Mouse (Mus musculus) heart, adult 18-20 months (tissue): ENCODE results near the gene Fndc3b. TPM values are rescaled to one million over a fixed set of nuclear protein-coding genes. Genes with fewer than 3 reads are reported as not detected.

ENCODE experiments used
- DNase-seq, 2 experiments: peaks; one replicate each; pipeline ENCODE4 v3.0.0; 2021 to 2022; ENCODE audit warnings: mixed read lengths in 1 of 2
- total RNA-seq, 2 experiments: library from RNA; stranded (reverse); gene quantifications; 2 replicates each; pipeline ENCODE4 v1.2.3; 2021

Fndc3b gene
- total RNA-seq, 2 experiments from 2014 or later: 49.0 to 50.5 TPM

GRCm38 (mm10) chr3:27709096-27709905 is 1.8 kb downstream of the Fndc3b start:
- peak; percentile 29 to 73 for DNase-seq

- DNase-seq: no peak
Observed at GRCm38 (mm10) chr3:27708581-27708980, 2.5 kb downstream of the Fndc3b start.

- DNase-seq: no peak
Observed at GRCm38 (mm10) chr3:27705761-27706160, 5.3 kb downstream of the Fndc3b start.

- DNase-seq: no peak
Observed at GRCm38 (mm10) chr3:27705056-27705455, 6.1 kb downstream of the Fndc3b start.

GRCm38 (mm10) chr3:27704641-27705040 is 6.5 kb downstream of the Fndc3b start:
- no peak for DNase-seq

GRCm38 (mm10) chr3:27703531-27703930 is 7.6 kb downstream of the Fndc3b start:
- DNase-seq: no peak

- no peak for DNase-seq
Observed at GRCm38 (mm10) chr3:27703081-27703480, 8.0 kb downstream of the Fndc3b start.

GRCm38 (mm10) chr3:27698671-27699070 is 12.4 kb downstream of the Fndc3b start:
- no peak for DNase-seq

GRCm38 (mm10) chr3:27696449-27696797 is 14.7 kb downstream of the Fndc3b start:
- DNase-seq: peak in 1 of 2 experiments; percentile 17

GRCm38 (mm10) chr3:27695612-27696448 is 15.3 kb downstream of the Fndc3b start:
- peak in 1 of 2 experiments; percentile 11 for DNase-seq

GRCm38 (mm10) chr3:27694586-27694985 is 16.5 kb downstream of the Fndc3b start:
- peak; percentile 62 to 69 for DNase-seq

GRCm38 (mm10) chr3:27694111-27694510 is 17.0 kb downstream of the Fndc3b start:
- DNase-seq: no peak

GRCm38 (mm10) chr3:27691486-27692160 is 19.5 kb downstream of the Fndc3b start:
- DNase-seq: no peak

GRCm38 (mm10) chr3:27690030-27690429 is 21.1 kb downstream of the Fndc3b start:
- peak; percentile 89 to 92 for DNase-seq

- DNase-seq: peak; percentile 78 to 83
Observed at GRCm38 (mm10) chr3:27689149-27689865, 21.8 kb downstream of the Fndc3b start.

GRCm38 (mm10) chr3:27686732-27687491 is 24.2 kb downstream of the Fndc3b start:
- DNase-seq: no peak

- no peak for DNase-seq
Observed at GRCm38 (mm10) chr3:27685650-27686208, 25.4 kb downstream of the Fndc3b start.

GRCm38 (mm10) chr3:27685134-27685533 is 26.0 kb downstream of the Fndc3b start:
- DNase-seq: no peak

GRCm38 (mm10) chr3:27683374-27683773 is 27.7 kb downstream of the Fndc3b start:
- no peak for DNase-seq

- DNase-seq: peak in 1 of 2 experiments; percentile 68
Observed at GRCm38 (mm10) chr3:27677574-27677973, 33.5 kb downstream of the Fndc3b start.

- DNase-seq: no peak
Observed at GRCm38 (mm10) chr3:27673660-27674059, 37.4 kb downstream of the Fndc3b start.
